Mouse (Mus musculus): ENCODE measurements around the gene Atp1a1. TPM values are rescaled to one million over a fixed set of nuclear protein-coding genes. Genes with fewer than 3 reads are reported as not detected.
A peak's percentile ranks its signal among the peaks of the same experiment; 100 is the strongest.

Atp1a1 gene
- polyA plus RNA-seq, 1 experiment: 288 TPM

DNA sequence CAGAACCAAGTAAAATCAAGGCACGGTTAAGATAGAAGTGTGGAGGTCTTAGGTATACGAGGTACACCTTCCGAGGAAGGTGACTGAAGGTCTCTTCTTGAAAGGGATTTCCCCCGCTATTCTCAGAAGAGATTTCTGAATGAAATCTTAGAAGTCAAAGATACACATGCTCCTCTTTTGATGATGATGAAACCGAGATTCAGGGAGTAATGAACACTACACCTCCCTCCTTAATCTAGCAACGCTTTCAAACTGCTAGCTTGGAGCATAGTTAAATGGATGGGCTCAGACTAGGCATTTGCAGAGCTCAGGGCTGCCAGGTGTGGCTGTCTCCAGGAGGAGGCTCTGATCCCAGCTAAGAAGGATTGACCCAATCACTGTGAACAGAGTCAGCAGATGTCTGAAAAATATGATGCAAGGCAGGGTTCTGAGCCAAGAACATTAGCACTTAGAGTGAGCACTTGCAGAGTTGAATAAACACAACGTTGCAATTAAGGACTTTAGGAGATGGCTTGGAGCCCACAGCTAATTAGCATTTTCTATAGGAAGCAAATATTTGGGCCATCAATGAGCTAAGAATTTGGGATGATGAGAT, 2.5 kb upstream of the Atp1a1 start:
- Histone ChIP-seq H3K27me3 (ENCODE audit: control insufficient read depth, insufficient read depth, low read length) (no peaks in the 10 kb centered on the region), H3K4me3 (ENCODE audit: control insufficient read depth, insufficient read depth, low read length) (no peak overlapping the region), H3K27ac (ENCODE audit: control insufficient read depth, insufficient read depth, low read length) (no peak overlapping the region), H3K4me1 (replicated peaks; ENCODE audit: control insufficient read depth, insufficient read depth, low read length) (peaks cover 9% of the 10 kb centered on the region), H3K36me3 (ENCODE audit: control insufficient read depth, insufficient read depth, low read length) (no peaks in the 10 kb centered on the region)
- DNase-seq: no peak
- 79% methylated on average over 7 of the region's 7 CpGs for WGBS
- TF ChIP-seq CTCF (IDR thresholded peaks at IDR 0.05; ENCODE audit: borderline replicate concordance, control insufficient read depth, extremely low read depth, insufficient read depth, low read length, poor library complexity) (no peak), POLR2A (IDR thresholded peaks at IDR 0.05; ENCODE audit: control insufficient read depth, extremely low read depth, insufficient read depth, low read length, poor library complexity) (no peak)

- Histone ChIP-seq H3K27ac (ENCODE audit: control insufficient read depth, insufficient read depth, low read length) (no peak overlapping the region), H3K4me1 (replicated peaks; ENCODE audit: control insufficient read depth, insufficient read depth, low read length) (peaks cover 14% of the 10 kb centered on the region), H3K36me3 (ENCODE audit: control insufficient read depth, insufficient read depth, low read length) (no peaks in the 10 kb centered on the region), H3K4me3 (ENCODE audit: control insufficient read depth, insufficient read depth, low read length) (no peak overlapping the region), H3K27me3 (ENCODE audit: control insufficient read depth, insufficient read depth, low read length) (no peaks in the 10 kb centered on the region)
- DNase-seq: no peak
- 4% methylated on average over 2 of the region's 2 CpGs for WGBS
- TF ChIP-seq POLR2A (IDR thresholded peaks at IDR 0.05; ENCODE audit: control insufficient read depth, extremely low read depth, insufficient read depth, low read length, poor library complexity) (no peak), CTCF (IDR thresholded peaks at IDR 0.05; ENCODE audit: borderline replicate concordance, control insufficient read depth, extremely low read depth, insufficient read depth, low read length, poor library complexity) (no peak)
These were observed 1.2 kb upstream of the Atp1a1 start for GRCm38 (mm10) chr3:101605721-101606120.

- DNase-seq: no peak
- no peak overlapping the region for H3K4me3 ChIP-seq (ENCODE audit: control insufficient read depth, insufficient read depth, low read length)
- TF ChIP-seq CTCF (IDR thresholded peaks at IDR 0.05; ENCODE audit: borderline replicate concordance, control insufficient read depth, extremely low read depth, insufficient read depth, low read length, poor library complexity) (no peak), POLR2A (IDR thresholded peaks at IDR 0.05; ENCODE audit: control insufficient read depth, extremely low read depth, insufficient read depth, low read length, poor library complexity) (no peak)
- no peak overlapping the region for H3K27ac ChIP-seq (ENCODE audit: control insufficient read depth, insufficient read depth, low read length)
- H3K4me1 ChIP-seq (replicated peaks; ENCODE audit: control insufficient read depth, insufficient read depth, low read length): peaks cover 14% of the 10 kb centered on the region
- 17% methylated on average over 5 of the region's 5 CpGs for WGBS
- H3K27me3 ChIP-seq (ENCODE audit: control insufficient read depth, insufficient read depth, low read length): no peaks in the 10 kb centered on the region
- no peaks in the 10 kb centered on the region for H3K36me3 ChIP-seq (ENCODE audit: control insufficient read depth, insufficient read depth, low read length)
These were observed 807 bp upstream of the Atp1a1 start for GRCm38 (mm10) chr3:101605291-101605690.

GRCm38 (mm10) chr3:101603661-101604549, 579 bp downstream of the Atp1a1 start:
- Histone ChIP-seq H3K27me3 (ENCODE audit: control insufficient read depth, insufficient read depth, low read length) (no peaks in the 10 kb centered on the region), H3K36me3 (ENCODE audit: control insufficient read depth, insufficient read depth, low read length) (no peaks in the 10 kb centered on the region), H3K4me1 (replicated peaks; ENCODE audit: control insufficient read depth, insufficient read depth, low read length) (peaks cover 22% of the 10 kb centered on the region), H3K27ac (ENCODE audit: control insufficient read depth, insufficient read depth, low read length) (peak overlapping the region; percentile 90), H3K4me3 (ENCODE audit: control insufficient read depth, insufficient read depth, low read length) (peak overlapping the region; percentile 58)
- peak; percentile 84 for TF ChIP-seq CTCF (IDR thresholded peaks at IDR 0.05; ENCODE audit: borderline replicate concordance, control insufficient read depth, extremely low read depth, insufficient read depth, low read length, poor library complexity)
- no peak for TF ChIP-seq POLR2A (IDR thresholded peaks at IDR 0.05; ENCODE audit: control insufficient read depth, extremely low read depth, insufficient read depth, low read length, poor library complexity)
- WGBS: under 1% methylated on average over 54 of the region's 68 CpGs
- peak; percentile 89 for DNase-seq

DNA sequence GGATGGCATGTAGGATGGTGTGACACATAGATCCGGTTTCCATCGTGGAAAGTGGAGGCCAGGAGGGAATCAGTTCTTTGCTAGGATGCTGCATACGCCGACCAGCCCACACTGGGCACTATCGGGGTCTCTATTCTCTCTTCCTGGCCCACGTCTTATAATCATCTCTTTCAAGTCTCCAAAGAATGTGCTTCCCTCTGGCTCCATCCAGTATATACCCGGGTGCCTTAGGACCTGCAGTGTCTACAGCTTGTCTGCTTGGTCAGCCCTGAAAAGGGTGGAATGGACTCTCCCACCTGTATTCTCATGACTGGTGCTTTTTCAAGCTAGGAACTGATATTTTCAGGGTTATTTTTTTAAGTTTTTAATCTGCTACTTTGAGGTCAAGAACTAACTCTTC, 1.3 kb downstream of the Atp1a1 start:
- WGBS: 21% methylated on average over 7 of the region's 7 CpGs
- Histone ChIP-seq H3K27ac (ENCODE audit: control insufficient read depth, insufficient read depth, low read length) (peak overlapping the region; percentile 90), H3K4me3 (ENCODE audit: control insufficient read depth, insufficient read depth, low read length) (peak overlapping the region; percentile 58), H3K4me1 (replicated peaks; ENCODE audit: control insufficient read depth, insufficient read depth, low read length) (peaks cover 26% of the 10 kb centered on the region), H3K27me3 (ENCODE audit: control insufficient read depth, insufficient read depth, low read length) (no peaks in the 10 kb centered on the region), H3K36me3 (ENCODE audit: control insufficient read depth, insufficient read depth, low read length) (no peaks in the 10 kb centered on the region)
- TF ChIP-seq CTCF (IDR thresholded peaks at IDR 0.05; ENCODE audit: borderline replicate concordance, control insufficient read depth, extremely low read depth, insufficient read depth, low read length, poor library complexity) (no peak), POLR2A (IDR thresholded peaks at IDR 0.05; ENCODE audit: control insufficient read depth, extremely low read depth, insufficient read depth, low read length, poor library complexity) (no peak)
- peak; percentile 4 for DNase-seq

DNA sequence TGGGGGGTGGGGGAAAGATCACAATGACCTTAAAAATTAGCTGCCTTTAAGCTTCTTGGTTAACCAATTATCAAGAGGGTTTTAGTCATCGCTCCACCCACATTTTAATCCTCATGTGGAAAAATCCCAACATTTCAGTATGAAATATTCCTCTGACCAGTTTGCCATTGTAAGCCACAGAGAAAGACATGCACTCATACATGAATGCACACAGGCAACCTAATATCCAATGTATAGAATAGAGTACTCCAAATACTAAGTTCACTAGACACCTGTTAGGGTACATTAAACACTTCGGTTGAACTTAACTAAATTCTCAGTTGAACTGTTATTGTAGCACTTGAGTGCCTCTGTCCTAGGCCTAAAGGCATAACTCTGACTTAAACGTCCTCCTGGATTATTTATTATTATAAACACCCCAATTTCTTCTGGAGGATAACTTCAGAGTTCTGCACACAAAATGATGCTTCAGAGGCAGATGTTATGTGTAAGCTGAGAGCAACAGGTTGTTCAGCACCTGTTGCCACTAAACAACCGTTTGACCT, 1.9 kb downstream of the Atp1a1 start:
- no peak overlapping the region for H3K27ac ChIP-seq (ENCODE audit: control insufficient read depth, insufficient read depth, low read length)
- WGBS: 39% methylated on average over 4 of the region's 4 CpGs
- TF ChIP-seq CTCF (IDR thresholded peaks at IDR 0.05; ENCODE audit: borderline replicate concordance, control insufficient read depth, extremely low read depth, insufficient read depth, low read length, poor library complexity): no peak
- no peak for TF ChIP-seq POLR2A (IDR thresholded peaks at IDR 0.05; ENCODE audit: control insufficient read depth, extremely low read depth, insufficient read depth, low read length, poor library complexity)
- H3K36me3 ChIP-seq (ENCODE audit: control insufficient read depth, insufficient read depth, low read length): no peaks in the 10 kb centered on the region
- no peaks in the 10 kb centered on the region for H3K27me3 ChIP-seq (ENCODE audit: control insufficient read depth, insufficient read depth, low read length)
- H3K4me3 ChIP-seq (ENCODE audit: control insufficient read depth, insufficient read depth, low read length): no peak overlapping the region
- DNase-seq: no peak
- H3K4me1 ChIP-seq (replicated peaks; ENCODE audit: control insufficient read depth, insufficient read depth, low read length): peaks cover 28% of the 10 kb centered on the region

Data from thymus, adult 2 months (tissue).